Mouse (Mus musculus) liver, embryonic 18 days (tissue): ENCODE measurements around the gene Evc2. TPM values are rescaled to one million over a fixed set of nuclear protein-coding genes. Genes with fewer than 3 reads are reported as not detected.

Experiments
- polyA plus RNA-seq: library from polyadenylated mRNA; depleted of rRNA; stranded (reverse); fragments of >200 nt; gene quantifications from 2 replicates; pipeline ENCODE4 v1.2.3, GENCODE M21; 2012; rRNA removed

The Evc2 gene
- 2.0 and 2.2 TPM in 2 replicates for polyA plus RNA-seq

DNA sequence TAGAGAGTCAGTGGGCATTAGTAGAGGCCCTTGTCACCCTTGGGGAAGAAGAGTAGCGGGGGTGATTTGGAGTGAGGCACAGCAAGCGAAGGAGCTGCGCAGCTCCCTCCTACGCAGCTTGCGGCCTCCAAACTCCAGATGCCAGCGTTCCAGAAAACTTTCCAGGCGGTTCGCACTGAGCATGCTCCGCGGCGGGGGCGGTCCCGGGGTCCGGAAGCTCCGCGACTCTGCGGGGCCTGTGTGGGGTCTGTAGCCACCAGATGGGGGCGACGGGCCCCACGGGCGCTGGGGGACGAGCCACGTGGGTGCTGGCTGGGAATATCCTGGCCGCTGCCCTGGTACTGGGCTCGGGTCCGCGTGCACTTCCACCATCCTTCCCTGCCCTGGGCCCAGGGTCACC, at the start of gene Evc2:
Gene Evc2 (plus strand): TSS at position 212 of the 400 bp plus-strand sequence.

GRCm38 (mm10) chr5:37336485-37337105, 1.7 kb upstream of the Evc2 start, which contains the start of gene Evc:
Gene Evc, minus strand, starts transcription at chr5:37336894.

Other genes starting within 250 kb of the Evc2 start
- gene Crmp1, start 96.6 kb upstream of the Evc2 start, polyA plus RNA-seq: 0.15 and 0.17 TPM in 2 replicates
- gene Evc, start 1.6 kb upstream of the Evc2 start, polyA plus RNA-seq: 1.3 and 1.9 TPM in 2 replicates